Mouse (Mus musculus): Measurements from ENCODE around the gene Pnkd.

GRCm38 (mm10) chr1:74353453-74354229 is 68.9 kb downstream of the Pnkd start:
- TF ChIP-seq CTCF (IDR thresholded peaks at IDR 0.05; ENCODE audit: low read depth) (no peak), EP300 (IDR thresholded peaks at IDR 0.05; ENCODE audit: low read depth) (no peak)
